Mouse (Mus musculus): ENCODE results near the gene Gm40193. TPM values are rescaled to one million over a fixed set of nuclear protein-coding genes. Genes with fewer than 3 reads are reported as not detected.
A peak's percentile ranks its signal among the peaks of the same experiment; 100 is the strongest.
"Not testable (repeated sequence)": the region's sequence is repeated elsewhere in the genome, so short reads cannot be mapped to it uniquely, and the experiment has no call there.

The Gm40193 gene
- polyA plus RNA-seq, 1 experiment, result not detected

DNA sequence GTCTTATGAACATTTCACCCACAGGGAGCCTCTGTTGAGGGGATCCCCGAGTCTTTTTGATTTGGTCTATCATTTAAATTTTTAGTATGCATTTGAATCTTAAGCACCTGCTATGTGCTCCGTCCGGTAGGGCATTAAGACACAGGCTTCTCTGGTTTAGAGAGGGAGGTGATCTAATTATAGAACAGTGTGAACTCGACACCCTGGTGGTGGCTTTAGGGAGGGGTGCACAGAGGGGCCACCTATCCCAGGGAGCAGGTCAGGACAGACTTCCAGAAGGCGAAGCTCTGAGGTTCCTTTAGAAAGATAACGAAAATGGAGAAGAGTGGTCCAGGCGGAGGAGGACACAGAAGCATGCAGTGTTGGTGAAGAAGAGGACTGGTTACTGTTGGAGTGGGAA is 11.8 kb upstream of the Gm40193 start:
- TF ChIP-seq POLR2A (IDR thresholded peaks at IDR 0.05; ENCODE audit: low read depth, low read length), result no peak
- no peak for TF ChIP-seq CTCF (IDR thresholded peaks at IDR 0.05; ENCODE audit: borderline replicate concordance, insufficient read depth, low read length)
- H3K4me3 ChIP-seq (ENCODE audit: insufficient read depth, low read length), result no peak overlapping the region
- H3K4me1 ChIP-seq (ENCODE audit: control insufficient read depth, insufficient read depth, low read length), result 0 out of 2 replicates have a peak, but pooled peaks cover 5% of the 10 kb centered on the region
- no peak overlapping the region for H3K27ac ChIP-seq (ENCODE audit: insufficient read depth, low read length)

DNA sequence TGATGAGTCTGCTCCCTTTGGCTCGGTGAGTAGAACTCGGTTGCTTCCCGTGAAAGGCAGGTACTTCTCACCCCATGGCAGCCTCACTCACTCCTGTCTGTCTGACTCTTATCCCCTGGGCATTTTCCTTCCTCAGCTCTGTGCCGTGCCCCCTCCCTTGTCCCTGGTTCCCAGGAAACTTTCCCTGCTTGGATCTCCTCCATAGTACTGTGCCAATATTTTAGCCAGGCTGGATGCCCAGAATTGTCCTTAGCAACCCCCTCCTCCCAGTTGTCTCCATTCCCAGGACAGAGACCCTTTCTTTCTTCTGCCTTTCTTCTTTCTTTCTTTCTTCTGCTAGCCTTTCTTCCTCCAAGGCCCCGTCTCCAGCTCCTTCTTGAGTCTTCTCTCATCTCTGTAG is 8.7 kb upstream of the Gm40193 start:
- H3K27ac ChIP-seq (ENCODE audit: insufficient read depth, low read length), result no peak overlapping the region
- TF ChIP-seq POLR2A (IDR thresholded peaks at IDR 0.05; ENCODE audit: low read depth, low read length) (no peak), CTCF (IDR thresholded peaks at IDR 0.05; ENCODE audit: borderline replicate concordance, insufficient read depth, low read length) (no peak)
- H3K4me1 ChIP-seq (ENCODE audit: control insufficient read depth, insufficient read depth, low read length), result 0 out of 2 replicates have a peak, but pooled peaks cover 5% of the 10 kb centered on the region
- H3K4me3 ChIP-seq (ENCODE audit: insufficient read depth, low read length), result peak overlapping the region; percentile 52; the same call in 1 of the 2 replicates

DNA sequence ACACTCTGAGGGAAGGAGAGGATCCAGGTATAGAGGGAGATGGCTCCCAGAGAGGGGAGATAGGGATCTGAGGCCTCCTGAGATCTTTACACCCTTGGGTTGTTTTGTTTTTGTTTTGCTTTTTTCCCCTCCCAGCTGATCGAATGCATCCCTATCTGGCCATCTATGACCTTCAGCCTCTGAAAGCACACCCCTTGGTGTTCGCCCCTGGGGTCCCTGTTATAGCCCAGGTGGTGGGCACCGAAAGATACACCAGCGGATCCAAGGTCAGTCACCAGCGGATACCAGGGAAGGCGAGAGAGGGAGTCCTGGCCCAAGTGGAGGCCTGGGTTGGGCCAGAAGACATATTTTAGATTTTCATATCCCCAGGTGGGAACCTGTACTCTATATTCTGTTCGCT is 8.2 kb upstream of the Gm40193 start:
- TF ChIP-seq CTCF (IDR thresholded peaks at IDR 0.05; ENCODE audit: borderline replicate concordance, insufficient read depth, low read length) (no peak), POLR2A (IDR thresholded peaks at IDR 0.05; ENCODE audit: low read depth, low read length) (no peak)
- Histone ChIP-seq H3K4me3 (ENCODE audit: insufficient read depth, low read length) (peak overlapping the region; percentile 52), H3K27ac (ENCODE audit: insufficient read depth, low read length) (no peak overlapping the region), H3K4me1 (ENCODE audit: control insufficient read depth, insufficient read depth, low read length) (0 out of 2 replicates have a peak, but pooled peaks cover 5% of the 10 kb centered on the region)

DNA sequence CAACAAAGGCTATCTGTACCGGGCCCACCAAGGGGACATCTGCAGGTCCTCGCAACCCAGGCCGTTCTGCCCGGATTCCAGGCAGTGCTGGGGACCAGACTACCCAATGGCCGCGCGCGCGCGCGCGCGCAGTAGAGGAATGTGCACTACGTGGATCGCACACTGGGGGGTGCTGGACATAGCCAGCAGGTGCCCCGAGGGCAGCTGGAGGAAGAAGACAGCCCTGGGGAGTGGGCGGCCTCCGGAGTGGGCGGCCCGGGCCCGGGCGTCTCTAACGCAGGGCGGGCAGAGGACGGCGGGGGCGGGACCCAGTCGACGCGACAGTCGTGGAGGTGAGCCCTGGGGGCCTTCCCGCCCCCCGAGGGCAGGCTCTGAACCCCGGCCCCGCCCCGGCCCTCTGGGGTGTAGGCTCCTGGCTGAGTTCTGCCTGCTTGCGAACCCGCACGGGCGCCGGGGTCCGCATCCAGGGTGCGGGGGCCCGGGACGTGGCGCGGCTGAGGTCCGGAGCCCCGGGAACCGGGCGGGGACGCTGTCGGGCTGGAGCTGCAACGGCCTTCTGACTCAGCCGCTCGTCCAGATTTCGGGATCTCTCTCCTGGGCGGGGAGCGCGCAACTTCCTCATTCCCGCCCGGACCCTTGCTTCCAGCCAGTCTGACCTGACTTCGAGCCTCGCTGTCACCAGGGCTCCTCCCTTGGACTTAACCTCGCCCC is 7.3 kb upstream of the Gm40193 start, which contains the start of gene Pld2:
Pld2 (plus strand) TSS at position 188 of the 711 bp plus-strand sequence.
- 0 out of 2 replicates have a peak, but pooled peaks cover 5% of the 10 kb centered on the region for H3K4me1 ChIP-seq (ENCODE audit: control insufficient read depth, insufficient read depth, low read length)
- peak within 1 kb of the TSS; percentile 47; the same call in 1 of the 2 replicates for H3K27ac ChIP-seq (ENCODE audit: insufficient read depth, low read length)
- peak within 1 kb of the TSS; percentile 52 for H3K4me3 ChIP-seq (ENCODE audit: insufficient read depth, low read length)
- TF ChIP-seq POLR2A (IDR thresholded peaks at IDR 0.05; ENCODE audit: low read depth, low read length) (peak; percentile 61), CTCF (IDR thresholded peaks at IDR 0.05; ENCODE audit: borderline replicate concordance, insufficient read depth, low read length) (peak; percentile 61; the same call in 1 of the 2 replicates)

DNA sequence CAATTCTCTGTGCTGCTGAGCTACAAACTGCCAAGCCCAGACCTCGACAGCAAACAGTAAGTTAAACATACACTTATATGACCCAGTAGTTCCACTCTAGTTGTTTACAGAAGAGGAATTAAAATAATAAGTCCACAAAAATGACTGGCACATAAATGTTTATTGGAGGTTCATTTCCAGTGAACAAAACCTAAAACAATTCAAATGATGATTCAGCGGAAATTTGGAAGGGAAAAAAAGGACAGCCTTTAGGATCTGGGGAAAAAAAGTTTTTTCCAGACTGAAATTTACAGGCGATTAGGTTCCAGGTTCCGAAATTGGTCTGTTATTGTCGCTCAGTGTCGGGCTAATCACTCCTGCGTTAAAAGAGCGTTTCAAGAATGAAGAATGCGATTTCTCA is 6.7 kb upstream of the Gm40193 start:
- TF ChIP-seq CTCF (IDR thresholded peaks at IDR 0.05; ENCODE audit: borderline replicate concordance, insufficient read depth, low read length) (no peak), POLR2A (IDR thresholded peaks at IDR 0.05; ENCODE audit: low read depth, low read length) (no peak)
- 0 out of 2 replicates have a peak, but pooled peaks cover 5% of the 10 kb centered on the region for H3K4me1 ChIP-seq (ENCODE audit: control insufficient read depth, insufficient read depth, low read length)
- peak overlapping the region; percentile 47; the same call in 1 of the 2 replicates for H3K27ac ChIP-seq (ENCODE audit: insufficient read depth, low read length)
- H3K4me3 ChIP-seq (ENCODE audit: insufficient read depth, low read length), result peak overlapping the region; percentile 52

DNA sequence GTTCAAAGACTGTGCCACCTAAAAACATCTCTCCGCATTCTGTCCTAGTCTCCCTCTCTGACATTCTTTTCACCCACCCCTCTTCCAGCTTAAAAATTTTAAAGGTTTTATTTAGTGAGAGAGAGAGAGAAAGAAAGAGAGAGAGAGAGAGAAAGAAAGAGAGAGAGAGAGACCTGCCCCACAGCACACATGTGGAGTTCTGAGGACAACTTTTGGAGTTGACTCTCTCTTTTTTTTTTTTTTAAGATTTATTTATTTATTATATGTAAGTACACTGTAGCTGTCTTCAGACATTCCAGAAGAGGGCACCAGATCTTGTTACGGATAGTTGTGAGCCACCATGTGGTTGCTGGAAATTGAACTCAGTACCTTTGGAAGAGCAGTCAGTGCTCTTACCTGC is 1.7 kb downstream of the Gm40193 start:
- H3K4me3 ChIP-seq (ENCODE audit: insufficient read depth, low read length); H3K27ac ChIP-seq (ENCODE audit: insufficient read depth, low read length); H3K4me1 ChIP-seq (ENCODE audit: control insufficient read depth, insufficient read depth, low read length): not testable (repeated sequence)

DNA sequence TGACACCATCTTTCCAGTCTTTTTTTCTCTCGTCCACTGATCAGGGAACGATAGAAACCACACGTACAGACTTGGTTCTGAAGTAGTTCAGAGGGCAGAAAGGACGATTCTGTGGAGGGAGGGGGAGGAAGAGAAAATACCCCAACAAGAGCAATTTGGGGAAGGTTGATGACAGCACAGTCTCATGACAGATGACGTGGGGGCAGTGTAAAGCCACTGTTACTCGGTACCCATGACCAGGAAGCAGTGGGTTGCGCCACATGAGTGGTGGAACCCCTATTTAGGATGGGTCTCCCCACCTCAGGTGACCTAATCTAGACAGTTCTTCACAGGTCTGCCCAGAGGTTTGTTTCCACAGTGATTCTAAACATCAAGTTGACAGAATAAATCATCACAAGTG is 4.1 kb downstream of the Gm40193 start:
- H3K4me3 ChIP-seq (ENCODE audit: insufficient read depth, low read length), result no peak overlapping the region
- no peak overlapping the region for H3K27ac ChIP-seq (ENCODE audit: insufficient read depth, low read length)
- H3K4me1 ChIP-seq (ENCODE audit: control insufficient read depth, insufficient read depth, low read length), result 0 out of 2 replicates have a peak, but pooled peaks cover 5% of the 10 kb centered on the region
- TF ChIP-seq POLR2A (IDR thresholded peaks at IDR 0.05; ENCODE audit: low read depth, low read length) (0 out of 2 replicates have a peak, but pooled peaks have one; percentile 5), CTCF (IDR thresholded peaks at IDR 0.05; ENCODE audit: borderline replicate concordance, insufficient read depth, low read length) (no peak)

DNA sequence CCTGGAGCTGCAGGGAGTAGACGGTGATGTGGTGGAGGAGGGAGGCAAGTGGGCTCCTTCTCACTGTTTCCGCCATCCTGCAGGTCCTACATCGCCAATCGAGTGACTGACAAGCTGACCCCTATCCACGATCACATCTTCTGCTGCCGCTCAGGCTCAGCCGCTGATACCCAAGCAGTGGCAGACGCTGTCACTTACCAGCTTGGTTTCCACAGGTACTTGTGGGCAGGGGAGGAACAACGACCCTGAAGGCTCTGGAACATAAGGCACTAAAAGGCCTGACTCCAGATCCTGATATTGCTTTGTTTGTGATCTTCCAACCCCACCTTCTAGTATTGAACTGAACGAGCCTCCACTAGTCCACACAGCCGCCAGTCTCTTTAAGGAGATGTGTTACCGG is 6.5 kb downstream of the Gm40193 start:
- Histone ChIP-seq H3K27ac (ENCODE audit: insufficient read depth, low read length) (no peak overlapping the region), H3K4me1 (ENCODE audit: control insufficient read depth, insufficient read depth, low read length) (0 out of 2 replicates have a peak, but pooled peaks cover 5% of the 10 kb centered on the region), H3K4me3 (ENCODE audit: insufficient read depth, low read length) (peak overlapping the region; percentile 97)
- no peak for TF ChIP-seq POLR2A (IDR thresholded peaks at IDR 0.05; ENCODE audit: low read depth, low read length)
- no peak for TF ChIP-seq CTCF (IDR thresholded peaks at IDR 0.05; ENCODE audit: borderline replicate concordance, insufficient read depth, low read length)

DNA sequence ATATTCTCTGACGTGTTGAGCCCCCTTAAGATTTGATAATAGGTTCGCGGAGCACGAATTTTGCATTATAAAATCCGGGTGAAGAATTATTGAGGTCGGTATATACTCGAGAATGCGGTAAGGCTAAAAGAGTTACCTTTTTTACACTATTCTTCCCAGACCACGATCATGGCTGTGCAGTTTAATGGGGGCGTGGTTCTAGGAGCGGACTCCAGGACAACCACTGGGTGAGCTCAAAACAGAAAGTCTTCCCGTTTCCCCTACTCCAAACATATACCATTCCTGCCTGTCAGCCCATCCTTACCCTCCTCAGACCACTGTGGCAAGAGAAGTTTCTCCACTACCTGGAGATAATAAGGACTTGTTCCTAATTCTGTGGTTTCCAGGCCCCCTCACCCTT is 7.0 kb downstream of the Gm40193 start:
- Histone ChIP-seq H3K4me3 (ENCODE audit: insufficient read depth, low read length) (peak overlapping the region; percentile 97), H3K4me1 (ENCODE audit: control insufficient read depth, insufficient read depth, low read length) (0 out of 2 replicates have a peak, but pooled peaks cover 5% of the 10 kb centered on the region), H3K27ac (ENCODE audit: insufficient read depth, low read length) (no peak overlapping the region)
- no peak for TF ChIP-seq CTCF (IDR thresholded peaks at IDR 0.05; ENCODE audit: borderline replicate concordance, insufficient read depth, low read length)
- no peak for TF ChIP-seq POLR2A (IDR thresholded peaks at IDR 0.05; ENCODE audit: low read depth, low read length)

GRCm38 (mm10) chr11:70525184-70525678 is 7.5 kb downstream of the Gm40193 start, which contains the start of gene Psmb6:
TSS of gene Psmb6 (plus strand) at chr11:70525367.
- Histone ChIP-seq H3K4me1 (ENCODE audit: control insufficient read depth, insufficient read depth, low read length) (0 out of 2 replicates have a peak, but pooled peaks cover 5% of the 10 kb centered on the region), H3K4me3 (ENCODE audit: insufficient read depth, low read length) (peak within 1 kb of the TSS; percentile 97), H3K27ac (ENCODE audit: insufficient read depth, low read length) (no peak within 1 kb of the TSS)
- TF ChIP-seq POLR2A (IDR thresholded peaks at IDR 0.05; ENCODE audit: low read depth, low read length), result peak; percentile 69
- TF ChIP-seq CTCF (IDR thresholded peaks at IDR 0.05; ENCODE audit: borderline replicate concordance, insufficient read depth, low read length), result no peak
